Mouse (Mus musculus): ENCODE measurements around the gene Gbx1. TPM values are rescaled to one million over a fixed set of nuclear protein-coding genes. Genes with fewer than 3 reads are reported as not detected.

Gene Gbx1
- total RNA-seq, 2 experiments from 2014 or later: 0.40 TPM; not detected in 1

Other genes starting within 250 kb of the Gbx1 start
- gene Kcnh2, start 175.6 kb downstream of the Gbx1 start, total RNA-seq (2021): 10 to 100 TPM; 19.9 to 22.1 TPM
- 10 to 100 TPM; 10.2 to 12.1 TPM for gene Nos3, start 162.4 kb downstream of the Gbx1 start, total RNA-seq (2021)
- gene Atg9b, start 135.1 kb downstream of the Gbx1 start, total RNA-seq (2021): 1 to 10 TPM; 2.1 to 3.4 TPM
- 10 to 100 TPM; 46.7 to 51.4 TPM for gene Abcb8, start 133.5 kb downstream of the Gbx1 start, total RNA-seq (2021)
- gene Asic3, start 113.8 kb downstream of the Gbx1 start, total RNA-seq (2021): not detected
- gene Cdk5, start 103.7 kb downstream of the Gbx1 start, total RNA-seq (2021): 100 to 1,000 TPM; 138 to 149 TPM
- gene Slc4a2, start 103.4 kb downstream of the Gbx1 start, total RNA-seq (2021): 10 to 100 TPM; 26.8 to 31.9 TPM
- 100 to 1,000 TPM; 110 to 120 TPM for gene Fastk, start 81.9 kb downstream of the Gbx1 start, total RNA-seq (2021)
- 10 to 100 TPM; 30.4 to 31.2 TPM for gene Tmub1, start 79.3 kb downstream of the Gbx1 start, total RNA-seq (2021)
- 100 to 1,000 TPM; 464 to 465 TPM for gene Agap3, start 75.0 kb downstream of the Gbx1 start, total RNA-seq (2021)
- gene Asb10, start 13.8 kb upstream of the Gbx1 start, total RNA-seq (2021): under 1 TPM; 0.15 to 0.30 TPM
- under 1 TPM in 1 of 2 experiments, not detected in 1; 0.13 TPM for gene 4931409K22Rik, start 29.6 kb upstream of the Gbx1 start, total RNA-seq (2021)
- 10 to 100 TPM; 62.0 to 64.8 TPM for gene Abcf2, start 50.3 kb upstream of the Gbx1 start, total RNA-seq (2021)
- 10 to 100 TPM; 65.1 to 73.8 TPM for gene Chpf2, start 59.5 kb upstream of the Gbx1 start, total RNA-seq (2021)
- gene Smarcd3, start 97.2 kb upstream of the Gbx1 start, total RNA-seq (2021): 100 to 1,000 TPM; 102 to 110 TPM
- gene Nub1, start 158.3 kb upstream of the Gbx1 start, total RNA-seq (2021): 10 to 100 TPM; 67.5 to 73.9 TPM
- gene Wdr86, start 203.5 kb upstream of the Gbx1 start, total RNA-seq (2021): 1 to 10 TPM; 1.1 to 1.3 TPM
- gene Crygn, start 230.8 kb upstream of the Gbx1 start, total RNA-seq (2021): not detected